Mouse (Mus musculus) ES-E14 (cell line): ENCODE measurements around the gene Slc39a11.

Experiments
- CHD2 ChIP-seq: IDR thresholded peaks from 2 replicates; pipeline ENCODE4 v1.6.1; 2014; ENCODE audit warnings: mild to moderate bottlenecking, low read depth, low read length, inconsistent platforms
- HCFC1 ChIP-seq: IDR thresholded peaks from 2 replicates; pipeline ENCODE4 v1.6.1; 2012; ENCODE audit warnings: low read length, inconsistent platforms, borderline replicate concordance; ENCODE audit not compliant: insufficient read depth
- ZNF384 ChIP-seq: IDR thresholded peaks from 2 replicates; pipeline ENCODE4 v1.6.1; 2012; ENCODE audit warnings: low read depth, low read length, inconsistent platforms

- TF ChIP-seq CHD2 = no peak
- TF ChIP-seq ZNF384 = no peak
- TF ChIP-seq HCFC1 = no peak
These were observed 33.7 kb upstream of the Slc39a11 start for GRCm38 (mm10) chr11:113683627-113683956.
